Mouse (Mus musculus) mature B cell (primary cell): ENCODE data around the gene Eps15l1.

Source experiments
- in situ Hi-C: fragments of 300-500 bp; cut with MboI; formaldehyde crosslinking; loops from 2 replicates; pipeline ENCODE4 v1.14.3; 2019

Gene Eps15l1

GRCm38 (mm10) chr8:72413839-72414238, 7.4 kb downstream of the Eps15l1 start:
- in situ Hi-C loops: no loop called here

GRCm38 (mm10) chr8:72409443-72409842, 11.8 kb downstream of the Eps15l1 start:
- in situ Hi-C loops: no loop called here

- in situ Hi-C loops: no loop called here
These were observed 13.4 kb downstream of the Eps15l1 start for GRCm38 (mm10) chr8:72407878-72408277.

DNA sequence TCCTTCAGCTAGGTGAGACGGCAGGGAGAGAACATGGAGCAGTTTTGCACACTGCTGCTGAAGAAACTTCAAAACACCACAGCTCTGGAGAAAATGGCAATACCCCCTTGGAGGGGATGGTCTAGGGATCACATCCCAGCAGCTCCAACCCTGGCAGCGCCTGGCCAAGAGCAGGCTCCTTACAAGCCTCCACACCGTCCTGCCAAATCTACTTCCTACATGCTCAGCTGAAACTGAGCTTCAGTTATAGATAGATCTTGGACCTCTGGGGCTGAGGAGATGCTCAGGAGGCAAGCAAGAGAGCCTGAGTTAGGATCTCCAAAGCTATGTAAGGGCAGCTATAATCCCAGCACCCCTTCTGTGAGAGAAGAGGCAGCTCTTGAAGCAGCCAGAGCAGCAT, 18.3 kb downstream of the Eps15l1 start:
- in situ Hi-C loops: no loop called here

DNA sequence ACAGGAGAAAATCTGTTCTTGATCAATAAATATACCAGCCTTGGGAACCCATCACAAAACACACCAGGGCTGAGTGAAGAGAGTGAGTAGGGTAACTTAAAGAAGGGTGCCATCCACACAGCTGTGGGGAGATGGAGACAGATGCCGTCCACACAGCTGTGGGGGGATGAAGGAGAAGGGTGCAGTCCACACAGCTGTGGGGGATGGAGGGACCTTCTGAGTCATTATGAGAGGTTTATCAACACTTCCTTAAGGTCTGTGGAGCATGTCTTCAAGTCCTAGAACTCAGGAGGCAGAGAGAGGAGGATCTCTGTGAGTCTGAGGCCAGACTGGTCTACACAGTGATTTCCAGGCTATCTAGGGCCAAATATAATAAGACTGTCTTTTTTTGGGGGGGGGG, 19.9 kb downstream of the Eps15l1 start:
- in situ Hi-C loops: no loop called here

DNA sequence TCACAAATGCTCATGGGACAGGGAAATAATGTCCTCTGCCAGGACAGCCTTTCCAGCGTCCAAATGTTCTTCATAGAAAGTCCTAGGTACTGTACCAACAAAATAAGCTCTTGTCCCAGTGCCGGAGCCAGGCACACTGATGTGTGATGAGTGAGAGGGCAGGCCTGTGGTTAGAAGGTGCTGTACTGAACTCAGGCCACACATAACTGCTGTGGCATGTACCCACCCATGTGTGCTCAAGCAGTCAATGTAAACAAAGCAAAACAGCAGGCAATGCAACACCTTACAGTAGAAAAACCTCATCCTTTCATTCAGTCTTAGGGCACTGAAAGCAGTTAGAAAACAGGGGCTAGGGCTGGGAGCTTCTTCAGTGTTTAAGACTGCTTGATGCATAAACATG, 35.5 kb downstream of the Eps15l1 start:
- in situ Hi-C loops: no loop called here

- in situ Hi-C loops: no loop called here
These were observed 38.9 kb downstream of the Eps15l1 start for GRCm38 (mm10) chr8:72382395-72382794.

GRCm38 (mm10) chr8:72380656-72381055, 40.6 kb downstream of the Eps15l1 start:
- in situ Hi-C loops: no loop called here

DNA sequence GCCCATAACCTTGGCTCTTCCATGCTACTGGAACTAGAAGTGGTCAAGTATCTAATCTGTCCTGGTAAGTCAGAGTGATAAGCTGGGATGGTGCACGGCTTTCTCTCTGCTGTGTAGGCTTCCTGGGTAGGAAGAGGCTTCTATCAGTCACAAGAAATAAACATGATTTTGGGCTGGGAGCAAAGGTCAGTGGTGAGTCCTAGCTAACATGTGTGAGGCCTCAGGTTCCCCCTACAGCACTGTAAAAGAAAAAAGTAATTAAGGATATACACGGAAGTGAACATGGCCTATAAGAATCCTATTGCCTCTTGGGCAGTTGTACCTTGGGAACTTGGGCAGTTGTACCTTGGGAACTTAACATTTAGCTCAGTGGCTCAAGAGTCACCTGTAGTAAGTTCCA, 44.4 kb downstream of the Eps15l1 start:
- in situ Hi-C loops: no loop called here

DNA sequence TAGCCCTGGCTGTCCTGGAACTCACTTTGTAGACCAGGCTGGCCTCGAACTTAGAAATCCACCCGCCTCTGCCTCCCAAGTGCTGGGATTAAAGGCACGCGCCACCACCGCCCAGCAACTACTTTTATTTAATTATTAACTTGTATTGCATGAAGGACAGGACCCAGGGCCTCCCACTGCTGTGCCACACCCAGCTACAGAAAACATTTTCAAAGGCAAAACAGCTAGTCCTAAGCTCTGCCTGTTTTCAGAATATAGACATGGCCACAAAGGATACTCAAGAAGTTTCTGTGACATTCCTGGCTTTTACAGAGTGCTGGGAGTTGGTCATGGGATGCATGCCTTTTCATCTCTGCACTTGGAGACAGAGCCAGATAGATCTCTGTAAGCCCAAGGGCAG, 45.0 kb downstream of the Eps15l1 start:
- in situ Hi-C loops: no loop called here

- in situ Hi-C loops: no loop called here
These were observed 46.1 kb downstream of the Eps15l1 start for GRCm38 (mm10) chr8:72375161-72375560.

DNA sequence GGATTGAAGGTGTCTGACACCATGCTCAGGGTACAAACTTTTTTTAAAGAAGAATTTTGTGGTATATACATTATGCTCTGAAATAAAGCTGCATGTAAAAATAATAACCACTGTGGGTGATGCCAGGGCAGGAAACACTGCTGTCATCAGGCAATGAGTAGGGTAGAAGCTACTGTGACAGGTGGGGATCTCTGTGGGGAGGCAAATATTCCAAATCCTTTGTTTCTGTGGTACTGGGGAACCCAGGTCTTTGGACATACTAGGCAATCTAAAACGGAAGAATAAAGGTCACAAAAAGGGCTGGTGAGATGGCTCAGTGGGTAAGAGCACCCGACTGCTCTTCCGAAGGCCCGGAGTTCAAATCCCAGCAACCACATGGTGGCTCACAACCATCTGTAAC, 48.9 kb downstream of the Eps15l1 start:
- in situ Hi-C loops: no loop called here

DNA sequence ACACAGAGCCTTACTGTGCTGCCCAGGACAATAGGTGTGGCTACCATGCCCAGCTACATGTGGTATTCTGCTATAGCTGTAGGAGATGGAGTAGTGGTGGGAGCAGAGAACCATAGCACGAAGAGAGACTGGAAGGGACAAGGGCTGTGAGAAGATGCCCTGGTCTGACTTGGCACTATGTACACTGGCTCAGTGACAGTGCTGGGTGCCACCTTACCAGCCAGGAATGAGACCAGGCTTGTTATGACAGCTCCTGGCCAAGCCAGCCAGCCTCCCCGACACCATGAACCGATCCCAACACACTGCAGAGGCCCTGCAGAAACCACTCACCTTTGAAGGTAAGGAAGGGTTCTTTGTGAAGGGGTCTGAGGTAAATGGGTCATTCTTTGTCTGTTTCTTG, 49.9 kb downstream of the Eps15l1 start:
- in situ Hi-C loops: no loop called here

DNA sequence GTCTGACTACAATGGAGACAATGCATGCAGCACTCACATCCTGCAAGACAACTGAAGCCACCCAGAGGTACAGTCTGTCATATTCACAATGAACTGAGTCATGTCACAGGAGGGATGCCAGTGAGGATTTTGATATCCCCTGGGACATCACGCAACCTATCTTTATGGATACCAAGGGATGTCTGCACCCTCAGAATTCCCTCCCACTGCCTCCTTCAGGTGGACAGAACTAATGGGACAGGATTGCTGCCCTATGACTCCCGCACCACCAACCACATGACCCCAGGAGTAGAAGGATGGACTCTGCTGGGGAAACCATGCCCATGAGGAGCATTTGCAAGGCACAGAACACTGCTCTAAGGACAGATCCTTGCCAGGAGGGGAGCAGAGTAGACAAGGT, 54.8 kb downstream of the Eps15l1 start:
- in situ Hi-C loops: loop anchor here (5.0 to 10.0 kb wide), 2 partner anchors 99 to 192 kb away; no protein-coding TSS in a partner anchor

DNA sequence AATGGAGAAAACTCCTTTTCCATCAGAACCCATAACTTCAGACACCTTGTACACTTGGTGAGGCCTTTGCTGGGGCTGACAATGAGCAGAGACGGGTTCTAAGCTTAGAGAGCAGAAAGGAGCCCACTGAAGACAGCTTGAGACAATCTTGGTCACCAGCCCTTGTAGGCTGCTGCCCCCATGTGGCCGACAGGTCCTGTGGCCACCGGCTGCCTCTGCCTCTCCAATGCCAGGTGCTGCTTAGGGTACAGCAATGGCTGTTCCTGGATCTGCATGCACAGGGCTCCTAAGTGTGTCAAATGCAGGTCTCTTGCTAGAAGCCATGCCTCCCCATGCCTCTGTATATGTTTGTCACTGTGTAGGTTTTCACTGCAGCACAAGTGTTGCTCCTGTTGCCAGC, 55.4 kb downstream of the Eps15l1 start:
- in situ Hi-C loops: loop anchor here (5.0 to 10.0 kb wide), 2 partner anchors 99 to 191 kb away; no protein-coding TSS in a partner anchor

DNA sequence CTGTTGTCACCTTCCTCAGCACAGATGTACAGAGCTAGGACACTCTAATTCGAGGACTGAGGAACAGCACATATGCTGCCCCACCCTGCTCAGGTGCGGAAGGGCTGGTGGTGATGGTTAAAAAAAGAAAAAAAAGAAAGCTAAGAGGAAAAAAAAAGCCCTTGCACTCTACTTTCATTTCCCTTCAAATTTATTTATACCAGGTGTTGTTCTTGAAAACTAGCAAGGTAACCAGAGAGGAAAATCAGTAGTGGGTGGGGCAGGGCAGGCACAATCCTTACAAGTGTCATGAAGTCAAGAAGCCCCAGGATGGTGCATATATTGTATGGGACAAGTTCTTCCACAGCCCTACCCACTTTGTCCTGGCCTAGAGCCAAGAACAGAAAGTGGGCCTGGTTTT, 56.2 kb downstream of the Eps15l1 start:
- in situ Hi-C loops: loop anchor here (5.0 to 10.0 kb wide), 2 partner anchors 98 to 190 kb away; no protein-coding TSS in a partner anchor

DNA sequence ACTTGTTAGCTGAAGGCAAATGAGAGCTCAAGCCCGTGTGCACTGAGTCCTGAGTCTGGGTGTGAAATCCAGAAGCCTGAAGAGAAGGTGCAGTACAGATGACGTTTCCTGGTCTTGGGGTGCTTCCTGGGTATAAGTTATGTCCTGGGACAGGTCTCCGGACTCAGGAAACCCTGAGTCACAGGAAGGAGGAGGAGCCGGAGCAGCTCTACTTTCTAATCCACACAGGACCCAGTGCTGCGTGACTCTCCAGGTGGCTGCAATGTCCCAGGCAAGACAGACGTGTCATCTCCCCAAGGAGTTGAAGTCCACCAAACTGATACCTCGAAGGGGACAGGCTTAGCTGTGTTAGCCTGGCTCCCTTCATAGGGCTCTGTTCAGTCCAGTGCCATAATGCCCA, 57.8 kb downstream of the Eps15l1 start:
- in situ Hi-C loops: loop anchor here (10.0 kb wide), 1 partner anchor 189 kb away; no protein-coding TSS in a partner anchor

- in situ Hi-C loops: loop anchor here (10.0 kb wide), 1 partner anchor 188 kb away; no protein-coding TSS in a partner anchor
These were observed 58.5 kb downstream of the Eps15l1 start for GRCm38 (mm10) chr8:72362754-72363153.

- in situ Hi-C loops: loop anchor here (10.0 kb wide), 1 partner anchor 185 kb away; no protein-coding TSS in a partner anchor
These were observed 61.1 kb downstream of the Eps15l1 start for GRCm38 (mm10) chr8:72360162-72360561.

- in situ Hi-C loops: loop anchor here (5.0 kb wide), 1 partner anchor 34 kb away; no protein-coding TSS in a partner anchor
These were observed 64.7 kb downstream of the Eps15l1 start for GRCm38 (mm10) chr8:72356593-72356992.

DNA sequence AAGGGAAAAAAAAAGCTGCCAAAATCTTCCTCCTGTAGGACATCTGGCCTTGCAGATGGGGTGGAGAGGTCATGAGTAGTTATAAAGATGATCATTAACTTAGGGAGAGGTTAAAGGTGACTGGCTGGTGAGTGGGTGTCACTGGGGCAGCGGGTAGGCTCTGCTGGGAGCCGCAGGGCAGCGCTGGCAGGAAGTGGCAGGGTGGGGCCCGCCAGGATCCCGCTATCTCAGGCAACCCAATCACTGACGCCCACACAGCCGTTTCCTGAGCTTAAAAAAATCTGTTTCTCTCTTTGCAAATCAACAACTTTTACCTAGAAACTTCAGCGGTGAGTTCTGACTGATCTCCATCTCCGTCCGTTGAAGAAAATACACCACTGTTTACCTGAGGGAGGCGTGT, 67.0 kb downstream of the Eps15l1 start:
- in situ Hi-C loops: no loop called here

- in situ Hi-C loops: no loop called here
These were observed 67.6 kb downstream of the Eps15l1 start for GRCm38 (mm10) chr8:72353700-72354045.

GRCm38 (mm10) chr8:72352951-72353699, 68.1 kb downstream of the Eps15l1 start:
- in situ Hi-C loops: no loop called here
